Mouse (Mus musculus): ENCODE results near the gene Inpp5d. TPM values are rescaled to one million over a fixed set of nuclear protein-coding genes. Genes with fewer than 3 reads are reported as not detected.

The Inpp5d gene
- polyA plus RNA-seq, 1 experiment from 2014 or later: 3.3 TPM

- ATAC-seq (ENCODE audit: low FRiP score, low read depth): no peak
- peaks cover 90% of the 10 kb centered on the region for H3K36me3 ChIP-seq
- 97% methylated on average over 2 of the region's 2 CpGs for WGBS
Measured at GRCm38 (mm10) chr1:87769263-87769662, 149.2 kb downstream of the Inpp5d start.

More at GRCm38 (mm10) chr1:87769263-87769662, 149.2 kb downstream of the Inpp5d start:
- no peak overlapping the region for H3K4me2 ChIP-seq (replicated peaks)
- H3K4me3 ChIP-seq: no peak overlapping the region
- no peaks in the 10 kb centered on the region for H3K4me1 ChIP-seq
- no peaks in the 10 kb centered on the region for H3K9me3 ChIP-seq
- H3K9ac ChIP-seq: no peak overlapping the region
- no peak overlapping the region for H3K27ac ChIP-seq
- H3K27me3 ChIP-seq (replicated peaks): no peaks in the 10 kb centered on the region

Other genes starting within 250 kb of the Inpp5d start
- gene Kcnj13, start 225.6 kb upstream of the Inpp5d start, polyA plus RNA-seq (2016; fragmentation: Nextera tagmentation; extraction: Ambion mirVana): 1.0 TPM in 2 replicates
- not detected in 2 replicates for gene Snorc, start 150.0 kb upstream of the Inpp5d start, polyA plus RNA-seq (2016; fragmentation: Nextera tagmentation; extraction: Ambion mirVana)
- not detected in 2 replicates for gene Neu2, start 110.4 kb upstream of the Inpp5d start, polyA plus RNA-seq (2016; fragmentation: Nextera tagmentation; extraction: Ambion mirVana)
- gene Ngef, start 46.4 kb upstream of the Inpp5d start, polyA plus RNA-seq (2016; fragmentation: Nextera tagmentation; extraction: Ambion mirVana): 2.6 and 3.0 TPM in 2 replicates
- gene Atg16l1, start 135.6 kb downstream of the Inpp5d start, polyA plus RNA-seq (2016; fragmentation: Nextera tagmentation; extraction: Ambion mirVana): 56.1 and 56.9 TPM in 2 replicates
- gene Sag, start 183.4 kb downstream of the Inpp5d start, polyA plus RNA-seq (2016; fragmentation: Nextera tagmentation; extraction: Ambion mirVana): 2.2 and 2.8 TPM in 2 replicates
- gene Dgkd, start 233.0 kb downstream of the Inpp5d start, polyA plus RNA-seq (2016; fragmentation: Nextera tagmentation; extraction: Ambion mirVana): 36.4 and 36.6 TPM in 2 replicates